Mouse (Mus musculus) myocyte (in vitro differentiated cells): ENCODE measurements around the gene Ar.

Experiments used
- POLR2A ChIP-seq: IDR thresholded peaks from one replicate; pipeline ENCODE4 v1.6.1; 2011; ENCODE audit warnings: low read depth, mild to moderate bottlenecking, control low read depth, moderate library complexity; ENCODE audit not compliant: insufficient read length
- TCF3 ChIP-seq: IDR thresholded peaks from one replicate; pipeline ENCODE4 v1.6.1; 2011; ENCODE audit warnings: low read depth, control low read depth; ENCODE audit not compliant: insufficient read length

DNA sequence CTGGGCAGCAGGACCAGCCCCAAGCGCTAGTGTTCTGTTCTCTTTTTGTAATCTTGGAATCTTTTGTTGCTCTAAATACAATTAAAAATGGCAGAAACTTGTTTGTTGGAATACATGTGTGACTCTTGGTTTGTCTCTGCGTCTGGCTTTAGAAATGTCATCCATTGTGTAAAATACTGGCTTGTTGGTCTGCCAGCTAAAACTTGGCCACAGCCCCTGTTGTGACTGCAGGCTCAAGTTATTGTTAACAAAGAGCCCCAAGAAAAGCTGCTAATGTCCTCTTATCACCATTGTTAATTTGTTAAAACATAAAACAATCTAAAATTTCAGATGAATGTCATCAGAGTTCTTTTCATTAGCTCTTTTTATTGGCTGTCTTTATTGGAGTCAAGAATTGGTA lies 174.5 kb downstream of the Ar start:
- no peak for TF ChIP-seq POLR2A
- no peak for TF ChIP-seq TCF3
